Mouse (Mus musculus): ENCODE data around the gene Eif2b2.

DNA sequence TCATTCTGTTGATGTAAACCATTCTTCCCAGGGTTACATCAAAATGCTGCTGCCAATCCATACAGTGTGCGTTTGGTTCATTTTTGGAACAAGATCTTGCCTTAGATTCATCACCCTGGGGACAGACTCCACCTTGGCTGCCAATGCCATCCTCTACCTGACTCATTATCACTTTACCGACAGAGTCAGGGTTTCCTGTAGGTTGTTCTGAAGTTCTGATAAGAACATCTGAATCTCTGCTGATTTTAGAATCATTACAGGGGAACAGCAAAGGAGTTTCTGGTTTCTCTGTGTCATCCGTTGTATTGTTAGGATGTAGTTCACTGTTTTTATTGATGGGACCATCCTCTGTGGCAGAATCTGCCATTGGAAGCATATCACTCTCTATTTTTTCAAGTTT is 47.0 kb downstream of the Eif2b2 start:
- TF ChIP-seq EP300 (IDR thresholded peaks at IDR 0.05; ENCODE audit: low read depth), result no peak
- TF ChIP-seq CTCF (IDR thresholded peaks at IDR 0.05; ENCODE audit: low read depth), result no peak
